Mouse (Mus musculus) MEL (cell line): ENCODE data around the gene Gm11011. TPM values are rescaled to one million over a fixed set of nuclear protein-coding genes. Genes with fewer than 3 reads are reported as not detected.

Experiments used
- DNase-seq: peaks from one replicate; pipeline ENCODE4 v3.0.0; 2011; ENCODE audit warnings: low read depth, low spot score
- H3K27ac ChIP-seq: 2 replicates; pipeline ENCODE4 v1.5.1; 2012; ENCODE audit warnings: low read depth, mild to moderate bottlenecking, control low read depth, low read length, moderate library complexity; ENCODE audit not compliant: control insufficient read depth
- H3K27me3 ChIP-seq, 2 experiments: fragments of 150-350 bp in 1 of 2; sonication (generic) in 1 of 2; 2 replicates each; pipeline ENCODE4 v1.6.1; 2012; ENCODE audit warnings: low read length in 2 of 2, mild to moderate bottlenecking in 2 of 2, improper control_type of control experiment in 1 of 2, moderate library complexity in 1 of 2; ENCODE audit not compliant: insufficient read depth in 2 of 2, control insufficient read depth in 1 of 2
- H3K36me3 ChIP-seq, 2 experiments: 2 replicates each; pipeline ENCODE4 v1.6.1; 2012 to 2014; ENCODE audit warnings: low read length in 2 of 2, improper control_type of control experiment in 1 of 2, inconsistent platforms in 1 of 2, mild to moderate bottlenecking in 1 of 2; ENCODE audit not compliant: insufficient read depth in 2 of 2, control insufficient read depth in 1 of 2
- H3K4me1 ChIP-seq, 2 experiments: fragments of 150-350 bp in 1 of 2; sonication (generic) in 1 of 2; 2 replicates each; pipeline ENCODE4 v1.6.1; 2012; ENCODE audit warnings: low read length in 2 of 2, improper control_type of control experiment in 1 of 2, mild to moderate bottlenecking in 1 of 2; ENCODE audit not compliant: insufficient read depth in 2 of 2, control insufficient read depth in 1 of 2
- H3K4me3 ChIP-seq, 2 experiments: fragments of 150-350 bp in 1 of 2; sonication (generic) in 1 of 2; 2 replicates each; pipeline ENCODE4 v1.5.1; 2012; ENCODE audit warnings: low read depth in 2 of 2, low read length in 2 of 2, mild to moderate bottlenecking in 2 of 2, moderate library complexity in 2 of 2, control low read depth in 1 of 2, improper control_type of control experiment in 1 of 2; ENCODE audit not compliant: control insufficient read depth in 1 of 2, insufficient read depth in 1 of 2
- H3K79me2 ChIP-seq: 2 replicates; pipeline ENCODE4 v1.6.1; 2012; ENCODE audit warnings: mild to moderate bottlenecking, low read length, moderate library complexity; ENCODE audit not compliant: control insufficient read depth, poor library complexity, insufficient read depth
- H3K9ac ChIP-seq: 2 replicates; pipeline ENCODE4 v1.6.1; 2012; ENCODE audit warnings: low read depth, mild to moderate bottlenecking, control low read depth, low read length, moderate library complexity; ENCODE audit not compliant: control insufficient read depth, poor library complexity, severe bottlenecking
- H3K9me3 ChIP-seq: fragments of 150-350 bp; sonication (generic); replicated peaks from 2 replicates; pipeline ENCODE4 v1.6.1; 2012; ENCODE audit warnings: mild to moderate bottlenecking, low read length, improper control_type of control experiment, moderate library complexity; ENCODE audit not compliant: insufficient read depth
- CHD1 ChIP-seq: IDR thresholded peaks from 2 replicates; pipeline ENCODE4 v1.6.1; 2012; ENCODE audit warnings: low read depth, mild to moderate bottlenecking, inconsistent platforms, low read length, improper control_type of control experiment
- CHD2 ChIP-seq: IDR thresholded peaks from 2 replicates; pipeline ENCODE4 v1.6.1; 2011; ENCODE audit warnings: low read length, improper control_type of control experiment
- CTCF ChIP-seq, 3 experiments: IDR thresholded peaks in 2 of 3; conservative IDR thresholded peaks in 1 of 3; 2 replicates each; pipeline ENCODE4 v1.5.1; 2011 to 2012; ENCODE audit warnings: low read length in 3 of 3, low read depth in 2 of 3, mild to moderate bottlenecking in 2 of 3, improper control_type of control experiment in 1 of 3, inconsistent platforms in 1 of 3, mixed read lengths in 1 of 3, moderate library complexity in 1 of 3; ENCODE audit not compliant: control insufficient read depth in 1 of 3, insufficient read depth in 1 of 3, poor library complexity in 1 of 3, severe bottlenecking in 1 of 3
- E2F4 ChIP-seq: IDR thresholded peaks from 2 replicates; pipeline ENCODE4 v1.6.1; 2011; ENCODE audit warnings: low read depth, low read length, improper control_type of control experiment, borderline replicate concordance
- ELF1 ChIP-seq: IDR thresholded peaks from 2 replicates; pipeline ENCODE4 v1.6.1; 2014; ENCODE audit warnings: low read depth, mild to moderate bottlenecking, inconsistent platforms, low read length, improper control_type of control experiment, moderate library complexity
- ETS1 ChIP-seq: IDR thresholded peaks from 2 replicates; pipeline ENCODE4 v1.6.1; 2012; ENCODE audit warnings: low read depth, mild to moderate bottlenecking, inconsistent platforms, low read length, improper control_type of control experiment, moderate library complexity
- GABPA ChIP-seq: IDR thresholded peaks from 2 replicates; pipeline ENCODE4 v1.6.1; 2012; ENCODE audit warnings: low read depth, mild to moderate bottlenecking, inconsistent platforms, low read length, improper control_type of control experiment, moderate library complexity
- GATA1 ChIP-seq: IDR thresholded peaks from 2 replicates; pipeline ENCODE4 v1.6.1; 2011; ENCODE audit warnings: low read depth, low read length, improper control_type of control experiment
- JUND ChIP-seq: IDR thresholded peaks from 2 replicates; pipeline ENCODE4 v1.6.1; 2011; ENCODE audit warnings: low read depth, mild to moderate bottlenecking, improper control_type of control experiment, low read length
- KAT2A ChIP-seq: conservative IDR thresholded peaks from 2 replicates; pipeline ENCODE4 v1.6.1; 2012; ENCODE audit warnings: low read depth, low read length, improper control_type of control experiment, inconsistent platforms
- MAZ ChIP-seq: IDR thresholded peaks from 2 replicates; pipeline ENCODE4 v1.6.1; 2012; ENCODE audit warnings: low read depth, mild to moderate bottlenecking, inconsistent platforms, low read length, improper control_type of control experiment
- MXI1 ChIP-seq: IDR thresholded peaks from 2 replicates; pipeline ENCODE4 v1.6.1; 2011; ENCODE audit warnings: mild to moderate bottlenecking, low read depth, low read length, improper control_type of control experiment
- MYB ChIP-seq: IDR thresholded peaks from 2 replicates; pipeline ENCODE4 v1.6.1; 2011; ENCODE audit warnings: mild to moderate bottlenecking, low read depth, low read length, improper control_type of control experiment
- NRF1 ChIP-seq: IDR thresholded peaks from 2 replicates; pipeline ENCODE4 v1.6.1; 2014; ENCODE audit warnings: low read depth, mild to moderate bottlenecking, inconsistent platforms, low read length, improper control_type of control experiment, moderate library complexity; ENCODE audit not compliant: poor library complexity, insufficient read depth, severe bottlenecking
- POLR2A ChIP-seq, 2 experiments: IDR thresholded peaks; 2 replicates each; pipeline ENCODE4 v1.6.1; 2011 to 2012; ENCODE audit warnings: low read length in 2 of 2, mild to moderate bottlenecking in 2 of 2, control low read depth in 1 of 2, improper control_type of control experiment in 1 of 2, low read depth in 1 of 2, moderate library complexity in 1 of 2; ENCODE audit not compliant: control insufficient read depth in 1 of 2, insufficient read depth in 1 of 2, poor library complexity in 1 of 2
- POLR2AphosphoS2 ChIP-seq: IDR thresholded peaks from 2 replicates; pipeline ENCODE4 v1.6.1; 2011; ENCODE audit warnings: low read length, improper control_type of control experiment
- POLR2AphosphoS5 ChIP-seq: IDR thresholded peaks from 2 replicates; pipeline ENCODE4 v1.6.1; 2012; ENCODE audit warnings: low read depth, borderline replicate concordance, mild to moderate bottlenecking, inconsistent platforms, low read length, moderate library complexity, mixed read lengths
- RCOR1 ChIP-seq: IDR thresholded peaks from 2 replicates; pipeline ENCODE4 v1.6.1; 2012; ENCODE audit warnings: low read depth, mild to moderate bottlenecking, inconsistent platforms, low read length, improper control_type of control experiment
- SIN3A ChIP-seq: IDR thresholded peaks from 2 replicates; pipeline ENCODE4 v1.6.1; 2012; ENCODE audit warnings: low read length, improper control_type of control experiment, inconsistent platforms
- SMC3 ChIP-seq: IDR thresholded peaks from 2 replicates; pipeline ENCODE4 v1.6.1; 2011; ENCODE audit warnings: low read depth, low read length, improper control_type of control experiment
- TAL1 ChIP-seq: IDR thresholded peaks from 2 replicates; pipeline ENCODE4 v1.6.1; 2012; ENCODE audit warnings: mild to moderate bottlenecking, inconsistent platforms, low read length, moderate library complexity, mixed read lengths
- TCF12 ChIP-seq: IDR thresholded peaks from 2 replicates; pipeline ENCODE4 v1.6.1; 2014; ENCODE audit warnings: low read depth, mild to moderate bottlenecking, inconsistent platforms, low read length, improper control_type of control experiment, moderate library complexity
- UBTF ChIP-seq: IDR thresholded peaks from 2 replicates; pipeline ENCODE4 v1.6.1; 2012; ENCODE audit warnings: low read depth, mild to moderate bottlenecking, inconsistent platforms, low read length, improper control_type of control experiment, moderate library complexity, borderline replicate concordance; ENCODE audit not compliant: insufficient read depth
- USF1 ChIP-seq: IDR thresholded peaks from 2 replicates; pipeline ENCODE4 v1.6.1; 2014; ENCODE audit warnings: low read depth, mild to moderate bottlenecking, inconsistent platforms, low read length, improper control_type of control experiment, moderate library complexity
- USF2 ChIP-seq, 2 experiments: IDR thresholded peaks; 2 replicates each; pipeline ENCODE4 v1.6.1; 2011 to 2012; ENCODE audit warnings: improper control_type of control experiment in 2 of 2, low read length in 2 of 2, borderline replicate concordance in 1 of 2, inconsistent platforms in 1 of 2, low read depth in 1 of 2, mild to moderate bottlenecking in 1 of 2; ENCODE audit not compliant: insufficient read depth in 1 of 2
- ZC3H11A ChIP-seq: IDR thresholded peaks from 2 replicates; pipeline ENCODE4 v1.6.1; 2012; ENCODE audit warnings: low read depth, mild to moderate bottlenecking, inconsistent platforms, low read length, improper control_type of control experiment
- polyA plus RNA-seq, 2 experiments: library from polyadenylated mRNA; stranded (reverse) in 1 of 2; unstranded in 1 of 2; fragments of >175 nt in 1 of 2; fragments of >200 nt in 1 of 2; gene quantifications; 2 replicates each; pipeline versions ENCODE4 v1.2.1 to v1.2.4; 2012; ENCODE audit warnings: low replicate concordance in 2 of 2, low read depth in 1 of 2; ENCODE audit not compliant: insufficient read length in 2 of 2, insufficient read depth in 1 of 2, missing spikeins in 1 of 2
- total RNA-seq: library from RNA; depleted of rRNA; stranded (reverse); fragments of 300-350 nt; gene quantifications from 2 replicates; pipeline ENCODE4 v1.2.3, GENCODE M21; 2012

Gm11011 gene
- total and polyA plus RNA-seq, 3 experiments = not detected

- Histone ChIP-seq H3K4me3 (no peak overlapping the region), H3K27ac (no peak overlapping the region), H3K36me3 (no peaks in the 10 kb centered on the region), H3K79me2 (no peaks in the 10 kb centered on the region), H3K9me3 (no peaks in the 10 kb centered on the region), H3K4me1 (no peaks in the 10 kb centered on the region), H3K27me3 (no peaks in the 10 kb centered on the region), H3K9ac (no peak overlapping the region)
- no peak for DNase-seq
- TF ChIP-seq SMC3 = no peak
- TF ChIP-seq CHD1 = no peak
- TF ChIP-seq RCOR1 = no peak
- no peak for TF ChIP-seq ELF1
- no peak for TF ChIP-seq CTCF (IDR thresholded peaks at IDR 0.05 in 2 of 3, conservative IDR thresholded peaks at IDR 0.05 in 1 of 3; ENCODE audit: control insufficient read depth in 1 of 3, insufficient read depth in 1 of 3, low read depth in 2 of 3, low read length in 3 of 3, poor library complexity in 1 of 3, severe bottlenecking in 1 of 3)
- TF ChIP-seq POLR2AphosphoS5 = no peak
- TF ChIP-seq ZC3H11A = no peak
- TF ChIP-seq CHD2 = no peak
- TF ChIP-seq POLR2A (IDR thresholded peaks at IDR 0.05; ENCODE audit: control insufficient read depth in 1 of 2, insufficient read depth in 1 of 2, low read depth in 1 of 2, low read length in 2 of 2, poor library complexity in 1 of 2) = no peak
- TF ChIP-seq KAT2A = no peak
- TF ChIP-seq JUND = no peak
- no peak for TF ChIP-seq TAL1
- TF ChIP-seq POLR2AphosphoS2 = no peak
- no peak for TF ChIP-seq E2F4
- no peak for TF ChIP-seq MXI1
Measured at GRCm38 (mm10) chr2:169566159-169566558, 21.4 kb downstream of the Gm11011 start.

GRCm38 (mm10) chr2:169565751-169566150 lies 21.8 kb downstream of the Gm11011 start:
- DNase-seq = no peak
- Histone ChIP-seq H3K4me1 (no peaks in the 10 kb centered on the region), H3K79me2 (no peaks in the 10 kb centered on the region), H3K4me3 (no peak overlapping the region), H3K27me3 (no peaks in the 10 kb centered on the region), H3K27ac (no peak overlapping the region), H3K9ac (no peak overlapping the region), H3K9me3 (no peaks in the 10 kb centered on the region), H3K36me3 (no peaks in the 10 kb centered on the region)
- no peak for TF ChIP-seq USF2 (IDR thresholded peaks at IDR 0.05; ENCODE audit: borderline replicate concordance in 1 of 2, insufficient read depth in 1 of 2, low read depth in 1 of 2, low read length in 2 of 2)
- no peak for TF ChIP-seq GATA1
- TF ChIP-seq MXI1 = no peak
- TF ChIP-seq SMC3 = no peak
- no peak for TF ChIP-seq KAT2A
- no peak for TF ChIP-seq TCF12
- TF ChIP-seq UBTF = no peak
- no peak for TF ChIP-seq SIN3A
- no peak for TF ChIP-seq E2F4
- no peak for TF ChIP-seq JUND
- TF ChIP-seq GABPA = no peak
- TF ChIP-seq NRF1 = no peak
- no peak for TF ChIP-seq CHD1
- no peak for TF ChIP-seq MAZ
- TF ChIP-seq ETS1 = no peak
- no peak for TF ChIP-seq USF1
- no peak for TF ChIP-seq MYB
